Mouse (Mus musculus): ENCODE data around the gene Dnajb13. TPM values are rescaled to one million over a fixed set of nuclear protein-coding genes. Genes with fewer than 3 reads are reported as not detected.

Dnajb13 gene
- polyA plus RNA-seq (2016; fragmentation: Nextera tagmentation; extraction: Ambion mirVana): 0.37 and 0.93 TPM in 2 replicates

DNA sequence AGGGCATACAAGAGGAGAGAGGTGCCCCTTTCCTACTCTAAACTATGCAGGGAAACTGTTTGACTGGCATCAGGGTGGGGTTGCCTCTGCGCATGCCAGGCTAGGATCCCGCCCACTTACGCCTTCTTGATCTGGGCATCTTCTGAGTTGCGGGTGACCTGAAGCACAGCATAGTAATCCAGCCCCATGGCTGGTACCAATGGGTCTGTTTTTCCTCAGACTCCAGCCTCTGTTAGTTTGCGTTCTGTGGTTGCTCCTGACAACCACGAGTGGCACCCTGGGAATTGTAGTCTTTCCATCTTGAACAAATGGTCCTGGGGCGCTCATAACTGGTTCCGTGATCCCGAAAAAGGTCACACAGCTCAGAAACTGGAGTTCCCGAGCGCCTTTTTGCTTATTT, at the start of gene Dnajb13:
Gene Dnajb13, minus strand, starts transcription at position 388 of the 400 bp plus-strand sequence.
- ATAC-seq (ENCODE audit: low FRiP score, low read depth): no peak
- no peak within 1 kb of the TSS for H3K4me2 ChIP-seq (replicated peaks)

GRCm38 (mm10) chr7:100561861-100562587, 47.3 kb upstream of the Dnajb13 start:
- H3K9ac ChIP-seq (replicated peaks): no peak overlapping the region
- H3K27ac ChIP-seq (replicated peaks): peak overlapping the region; percentile 79
- peaks cover 5% of the 10 kb centered on the region; the same call in 1 of the 2 replicates for H3K4me1 ChIP-seq
- peak; percentile 63 for ATAC-seq (ENCODE audit: low FRiP score, low read depth)
- no peak overlapping the region for H3K4me3 ChIP-seq
- no peak overlapping the region for H3K4me2 ChIP-seq (replicated peaks)
- no peaks in the 10 kb centered on the region; the same call in 1 of the 2 replicates for H3K36me3 ChIP-seq
- H3K9me3 ChIP-seq: no peaks in the 10 kb centered on the region
- no peaks in the 10 kb centered on the region for H3K27me3 ChIP-seq
- 63% methylated on average over 11 of the region's 11 CpGs for WGBS

More for the DNA sequence above, at the start of gene Dnajb13:
- Histone ChIP-seq H3K9ac (replicated peaks) (no peak within 1 kb of the TSS), H3K9me3 (no peaks in the 10 kb centered on the region), H3K36me3 (no peaks in the 10 kb centered on the region), H3K4me3 (no peak within 1 kb of the TSS), H3K4me1 (no peaks in the 10 kb centered on the region), H3K27ac (replicated peaks) (no peak within 1 kb of the TSS), H3K27me3 (no peaks in the 10 kb centered on the region; the same call in 1 of the 2 replicates)
- 51% methylated on average over 11 of the region's 11 CpGs for WGBS

DNA sequence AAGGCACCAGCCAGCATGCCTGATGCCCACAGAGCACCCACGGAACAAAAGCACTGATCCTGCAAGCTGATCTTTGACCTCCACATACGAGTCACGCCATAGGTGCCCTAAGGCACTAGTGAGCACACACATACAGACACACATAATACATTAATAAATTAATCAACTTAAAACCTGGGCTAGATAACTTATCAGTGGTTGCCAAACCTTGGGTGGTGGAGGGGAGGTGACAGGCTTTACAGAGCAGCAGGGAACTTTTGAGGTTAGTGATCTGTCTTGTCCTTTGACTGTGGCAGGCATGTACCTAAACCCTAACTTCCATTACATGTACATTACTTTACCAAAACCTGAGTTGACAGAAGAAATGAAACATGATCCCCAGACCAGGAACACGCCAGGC, 44.6 kb upstream of the Dnajb13 start:
- no peak overlapping the region for H3K27ac ChIP-seq (replicated peaks)
- H3K27me3 ChIP-seq: no peaks in the 10 kb centered on the region
- H3K9me3 ChIP-seq: no peaks in the 10 kb centered on the region
- 80% methylated on average over 4 of the region's 4 CpGs for WGBS
- H3K36me3 ChIP-seq: no peaks in the 10 kb centered on the region; the same call in 1 of the 2 replicates
- H3K4me2 ChIP-seq (replicated peaks): no peak overlapping the region
- H3K4me3 ChIP-seq: no peak overlapping the region
- peaks cover 19% of the 10 kb centered on the region for H3K4me1 ChIP-seq
- no peak for ATAC-seq (ENCODE audit: low FRiP score, low read depth)
- H3K9ac ChIP-seq (replicated peaks): no peak overlapping the region

- Histone ChIP-seq H3K9ac (replicated peaks) (no peak overlapping the region), H3K27ac (replicated peaks) (no peak overlapping the region), H3K9me3 (no peaks in the 10 kb centered on the region), H3K36me3 (no peaks in the 10 kb centered on the region; the same call in 1 of the 2 replicates), H3K4me3 (no peak overlapping the region), H3K4me2 (replicated peaks) (no peak overlapping the region), H3K27me3 (no peaks in the 10 kb centered on the region), H3K4me1 (peaks cover 15% of the 10 kb centered on the region)
- no peak for ATAC-seq (ENCODE audit: low FRiP score, low read depth)
- WGBS: 92% methylated on average over 5 of the region's 5 CpGs
Measured at GRCm38 (mm10) chr7:100557241-100557640, 42.5 kb upstream of the Dnajb13 start.

DNA sequence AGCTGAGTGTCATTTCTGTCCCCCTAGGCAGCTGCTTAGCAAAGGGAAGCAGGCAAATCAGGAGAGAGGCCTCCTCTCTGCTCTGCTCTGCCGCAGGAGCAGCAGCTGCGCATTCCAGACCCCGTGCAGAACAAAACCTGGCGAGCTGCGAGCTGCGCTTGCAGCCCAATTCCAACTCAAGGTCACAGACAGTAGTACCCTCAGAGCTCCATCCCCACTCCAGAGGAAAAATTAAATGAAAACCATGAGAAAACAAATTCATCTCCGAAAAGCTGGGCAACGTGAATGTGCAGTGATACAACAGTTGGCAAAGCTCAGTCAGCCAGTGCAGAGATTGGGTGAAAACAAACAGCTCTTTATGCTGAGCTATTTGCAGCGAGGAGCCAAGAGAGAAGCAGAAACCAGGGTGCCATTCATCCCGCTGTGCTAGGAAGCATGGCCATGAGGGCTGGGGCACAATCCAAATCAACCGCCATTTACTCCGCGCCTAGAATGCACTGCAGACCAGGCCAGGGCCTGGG, 40.7 kb upstream of the Dnajb13 start:
- Histone ChIP-seq H3K36me3 (peaks cover 4% of the 10 kb centered on the region; the same call in 1 of the 2 replicates), H3K4me3 (no peak overlapping the region), H3K27ac (replicated peaks) (peak overlapping the region; percentile 88), H3K9ac (replicated peaks) (no peak overlapping the region), H3K4me2 (replicated peaks) (peak overlapping the region; percentile 21; the same call in 1 of the 2 replicates), H3K4me1 (peaks cover 14% of the 10 kb centered on the region), H3K27me3 (no peaks in the 10 kb centered on the region), H3K9me3 (no peaks in the 10 kb centered on the region)
- ATAC-seq (ENCODE audit: low FRiP score, low read depth): peak; percentile 70
- WGBS: 25% methylated on average over 13 of the region's 13 CpGs

GRCm38 (mm10) chr7:100554939-100555338, 40.2 kb upstream of the Dnajb13 start:
- Histone ChIP-seq H3K4me3 (no peak overlapping the region), H3K9ac (replicated peaks) (no peak overlapping the region), H3K4me2 (replicated peaks) (no peak overlapping the region), H3K36me3 (peaks cover 4% of the 10 kb centered on the region; the same call in 1 of the 2 replicates), H3K27me3 (no peaks in the 10 kb centered on the region), H3K9me3 (no peaks in the 10 kb centered on the region), H3K27ac (replicated peaks) (peak overlapping the region; percentile 88), H3K4me1 (peaks cover 14% of the 10 kb centered on the region)
- 53% methylated on average over 5 of the region's 5 CpGs for WGBS
- ATAC-seq (ENCODE audit: low FRiP score, low read depth): no peak

- Histone ChIP-seq H3K4me1 (peaks cover 10% of the 10 kb centered on the region), H3K9ac (replicated peaks) (no peak overlapping the region), H3K4me2 (replicated peaks) (no peak overlapping the region), H3K4me3 (no peak overlapping the region), H3K27ac (replicated peaks) (no peak overlapping the region), H3K27me3 (no peaks in the 10 kb centered on the region), H3K36me3 (peaks cover 4% of the 10 kb centered on the region; the same call in 1 of the 2 replicates), H3K9me3 (no peaks in the 10 kb centered on the region)
- 67% methylated on average over 5 of the region's 5 CpGs for WGBS
- ATAC-seq (ENCODE audit: low FRiP score, low read depth): no peak
Measured at GRCm38 (mm10) chr7:100550338-100551007, 35.7 kb upstream of the Dnajb13 start.

DNA sequence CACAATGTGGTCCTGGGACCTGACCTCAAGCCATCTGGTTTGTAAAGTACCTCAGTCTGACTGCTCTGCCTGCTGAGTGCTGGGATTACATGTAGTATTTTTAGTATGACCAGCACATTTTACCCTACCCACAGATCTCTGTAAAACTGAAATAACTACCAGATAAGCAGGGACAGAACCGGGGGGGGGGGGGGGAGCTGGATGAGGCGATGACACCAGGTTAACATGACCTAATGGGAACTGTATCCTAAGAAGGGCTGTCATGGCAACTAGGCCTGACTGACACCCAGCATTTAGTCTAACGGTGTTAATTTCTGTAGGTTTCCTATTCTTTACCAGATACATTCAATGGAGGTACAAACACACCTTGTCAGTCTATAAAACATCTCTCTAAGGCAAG, 35.0 kb upstream of the Dnajb13 start:
- no peak overlapping the region for H3K27ac ChIP-seq (replicated peaks)
- H3K4me1 ChIP-seq: peaks cover 4% of the 10 kb centered on the region
- 85% methylated on average over 3 of the region's 3 CpGs for WGBS
- H3K9me3 ChIP-seq: no peaks in the 10 kb centered on the region
- H3K4me3 ChIP-seq: no peak overlapping the region
- H3K9ac ChIP-seq (replicated peaks): no peak overlapping the region
- no peak for ATAC-seq (ENCODE audit: low FRiP score, low read depth)
- H3K36me3 ChIP-seq: peaks cover 4% of the 10 kb centered on the region; the same call in 1 of the 2 replicates
- no peak overlapping the region for H3K4me2 ChIP-seq (replicated peaks)
- no peaks in the 10 kb centered on the region for H3K27me3 ChIP-seq

- Histone ChIP-seq H3K9ac (replicated peaks) (no peak overlapping the region), H3K27me3 (no peaks in the 10 kb centered on the region), H3K9me3 (no peaks in the 10 kb centered on the region), H3K4me2 (replicated peaks) (no peak overlapping the region), H3K36me3 (peaks cover 4% of the 10 kb centered on the region; the same call in 1 of the 2 replicates), H3K4me3 (no peak overlapping the region), H3K27ac (replicated peaks) (no peak overlapping the region), H3K4me1 (no peaks in the 10 kb centered on the region)
- 82% methylated on average over 4 of the region's 4 CpGs for WGBS
- no peak for ATAC-seq (ENCODE audit: low FRiP score, low read depth)
Measured at GRCm38 (mm10) chr7:100547631-100548030, 32.9 kb upstream of the Dnajb13 start.

GRCm38 (mm10) chr7:100544437-100544836, 29.7 kb upstream of the Dnajb13 start:
- no peak for ATAC-seq (ENCODE audit: low FRiP score, low read depth)
- H3K4me3 ChIP-seq: no peak overlapping the region
- H3K27ac ChIP-seq (replicated peaks): no peak overlapping the region
- 81% methylated on average over 1 of the region's 1 CpGs for WGBS
- H3K9ac ChIP-seq (replicated peaks): no peak overlapping the region
- no peaks in the 10 kb centered on the region for H3K27me3 ChIP-seq
- no peaks in the 10 kb centered on the region for H3K4me1 ChIP-seq
- H3K4me2 ChIP-seq (replicated peaks): no peak overlapping the region
- H3K9me3 ChIP-seq: no peaks in the 10 kb centered on the region
- H3K36me3 ChIP-seq: peaks cover 14% of the 10 kb centered on the region

DNA sequence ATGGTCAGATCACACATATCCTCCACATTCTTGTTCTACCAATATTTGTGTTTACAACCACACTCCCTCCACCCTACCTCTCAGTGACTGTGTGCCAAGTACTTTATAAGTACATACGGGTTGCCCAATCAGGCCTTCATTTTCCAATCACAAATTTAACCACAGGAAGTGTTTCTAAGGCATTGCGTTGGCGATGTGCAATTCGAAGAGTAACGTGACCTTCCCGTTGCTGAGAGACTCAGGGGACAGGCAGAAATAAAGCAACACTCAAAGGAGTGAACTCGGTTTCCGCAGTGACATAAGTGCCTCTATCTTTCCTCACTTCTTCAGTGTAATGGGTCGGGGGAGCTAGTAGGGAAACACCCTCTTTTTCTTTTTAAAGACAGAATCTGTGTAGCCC, 24.8 kb upstream of the Dnajb13 start:
- Histone ChIP-seq H3K27me3 (no peaks in the 10 kb centered on the region), H3K9me3 (no peaks in the 10 kb centered on the region), H3K9ac (replicated peaks) (no peak overlapping the region), H3K4me1 (peaks cover 12% of the 10 kb centered on the region), H3K4me3 (no peak overlapping the region), H3K27ac (replicated peaks) (no peak overlapping the region), H3K4me2 (replicated peaks) (no peak overlapping the region), H3K36me3 (peaks cover 22% of the 10 kb centered on the region)
- WGBS: 97% methylated on average over 9 of the region's 9 CpGs
- ATAC-seq (ENCODE audit: low FRiP score, low read depth): no peak

GRCm38 (mm10) chr7:100537519-100537902, 22.8 kb upstream of the Dnajb13 start:
- peak overlapping the region; percentile 68 for H3K4me3 ChIP-seq
- peaks cover 12% of the 10 kb centered on the region for H3K4me1 ChIP-seq
- peak overlapping the region; percentile 76; the same call in 1 of the 2 replicates for H3K27ac ChIP-seq (replicated peaks)
- 41% methylated on average over 7 of the region's 7 CpGs for WGBS
- H3K27me3 ChIP-seq: no peaks in the 10 kb centered on the region
- H3K36me3 ChIP-seq: peaks cover 22% of the 10 kb centered on the region
- peak overlapping the region; percentile 74 for H3K9ac ChIP-seq (replicated peaks)
- no peak for ATAC-seq (ENCODE audit: low FRiP score, low read depth)
- peak overlapping the region; percentile 62 for H3K4me2 ChIP-seq (replicated peaks)
- H3K9me3 ChIP-seq: no peaks in the 10 kb centered on the region

All from midbrain, embryonic 12.5 days (tissue).